Mouse (Mus musculus) stomach, embryonic 15.5 days (tissue): ENCODE results near the gene Fzd5. TPM values are rescaled to one million over a fixed set of nuclear protein-coding genes. Genes with fewer than 3 reads are reported as not detected.

ENCODE experiments used
- polyA plus RNA-seq: library from polyadenylated mRNA; unstranded; fragments of >200 nt; fragmentation: Nextera tagmentation; extraction: Ambion mirVana; gene quantifications from 2 replicates; pipeline ENCODE4 v1.2.1, GENCODE M21; 2015

The Fzd5 gene
- polyA plus RNA-seq, 1 experiment from 2014 or later: 7.3 TPM

Other genes with a start within 250 kb of the Fzd5 start
- 27.2 and 27.5 TPM in 2 replicates for gene Creb1, start 205.1 kb downstream of the Fzd5 start, polyA plus RNA-seq
- 19.2 and 20.8 TPM in 2 replicates for gene Mettl21a, start 120.5 kb downstream of the Fzd5 start, polyA plus RNA-seq
- gene Ccnyl1, start 47.3 kb downstream of the Fzd5 start, polyA plus RNA-seq: 4.5 and 5.2 TPM in 2 replicates
- gene Plekhm3, start 219.1 kb upstream of the Fzd5 start, polyA plus RNA-seq: 5.7 and 7.4 TPM in 2 replicates